In genomic region chr7:141337716-141338416, GRCm38 (mm10) we compare ENCODE assay signal across 10 mouse cellular contexts. TPM values are rescaled to one million over a fixed set of nuclear protein-coding genes. Genes with fewer than 3 reads are reported as not detected.
DNase-seq lines count a peak whose midpoint lies in the region; ATAC-seq lines count a peak whose summit lies in the region.
"Had no signal": no experiment of that assay in that cellular context is flagged by ENCODE, and none has a peak within 500 bp of the region (broad histone marks: within the 10 kb centered on the region; RNA-seq: fewer than 3 reads in every experiment).

No protein-coding gene starts in this region.

- H3K27ac ChIP-seq in hindbrain, embryonic 10.5 days = 0 out of 2 replicates have a peak overlapping the region, but pooled peaks have one; percentile 3
- H3K27ac ChIP-seq in hindbrain, embryonic 13.5 days = no peak overlapping the region
- H3K27ac ChIP-seq in embryonic facial prominence, embryonic 13.5 days = no peak overlapping the region
- no peak overlapping the region for H3K27ac ChIP-seq in lung, embryonic 16.5 days (ENCODE audit: low read length)
- no peak overlapping the region for H3K27ac ChIP-seq in midbrain, embryonic 10.5 days (replicated peaks)
- H3K27ac ChIP-seq: embryonic facial prominence, embryonic 12.5 days had no signal

- H3K27me3 ChIP-seq in hindbrain, embryonic 10.5 days (ENCODE audit: insufficient read depth, poor library complexity, severe bottlenecking) = peaks cover 45% of the 10 kb centered on the region
- peaks cover 34% of the 10 kb centered on the region for H3K27me3 ChIP-seq in hindbrain, embryonic 13.5 days
- H3K27me3 ChIP-seq in embryonic facial prominence, embryonic 13.5 days = peaks cover 15% of the 10 kb centered on the region
- no peaks in the 10 kb centered on the region; the same call in 1 of the 2 replicates for H3K27me3 ChIP-seq in lung, embryonic 16.5 days (ENCODE audit: control insufficient read depth, insufficient read depth, low read depth, low read length)
- peaks cover 33% of the 10 kb centered on the region for H3K27me3 ChIP-seq in midbrain, embryonic 10.5 days (ENCODE audit: low read depth, poor library complexity, severe bottlenecking)

- no peak overlapping the region for H3K9ac ChIP-seq in hindbrain, embryonic 13.5 days
- no peak overlapping the region for H3K9ac ChIP-seq in embryonic facial prominence, embryonic 13.5 days
- peak overlapping the region; percentile 63 for H3K9ac ChIP-seq in lung, embryonic 16.5 days (ENCODE audit: low read length)

- no peak overlapping the region for H3K4me3 ChIP-seq in hindbrain, embryonic 10.5 days
- H3K4me3 ChIP-seq in hindbrain, embryonic 13.5 days = no peak overlapping the region
- no peak overlapping the region for H3K4me3 ChIP-seq in embryonic facial prominence, embryonic 13.5 days
- H3K4me3 ChIP-seq in lung, embryonic 16.5 days (ENCODE audit: low read length) = peak overlapping the region; percentile 44
- H3K4me3 ChIP-seq in midbrain, embryonic 10.5 days = no peak overlapping the region

- no peak for ATAC-seq in hindbrain, embryonic 13.5 days (ENCODE audit: low FRiP score)
- ATAC-seq in embryonic facial prominence, embryonic 13.5 days (ENCODE audit: insufficient number of reproducible peaks, insufficient read depth, low FRiP score, low TSS enrichment, low read depth) = no peak
- ATAC-seq in lung, embryonic 16.5 days (ENCODE audit: low read depth) = no peak

- DNase-seq in hindbrain, embryonic 10.5 days (ENCODE audit: low spot score) = no peak
- peak; percentile 38 to 65 for DNase-seq in kidney, adult 8-10 months
- DNase-seq in urinary bladder, postnatal 14 days (ENCODE audit: low spot score) = no peak
- no peak for DNase-seq in gastrocnemius, adult 18-20 months (ENCODE audit: low spot score)
- DNase-seq in midbrain, embryonic 10.5 days (ENCODE audit: low spot score) = no peak

- peaks cover 34% of the 10 kb centered on the region for H3K36me3 ChIP-seq in hindbrain, embryonic 10.5 days
- H3K36me3 ChIP-seq in hindbrain, embryonic 13.5 days = peaks cover 30% of the 10 kb centered on the region
- peaks cover 21% of the 10 kb centered on the region for H3K36me3 ChIP-seq in embryonic facial prominence, embryonic 13.5 days
- peaks cover 10% of the 10 kb centered on the region for H3K36me3 ChIP-seq in lung, embryonic 16.5 days (ENCODE audit: control insufficient read depth, insufficient read depth, low read length)
- peaks cover 32% of the 10 kb centered on the region for H3K36me3 ChIP-seq in midbrain, embryonic 10.5 days

- H3K9me3 ChIP-seq in hindbrain, embryonic 10.5 days = no peaks in the 10 kb centered on the region
- no peaks in the 10 kb centered on the region for H3K9me3 ChIP-seq in hindbrain, embryonic 13.5 days
- H3K9me3 ChIP-seq in embryonic facial prominence, embryonic 13.5 days = no peaks in the 10 kb centered on the region
- no peaks in the 10 kb centered on the region for H3K9me3 ChIP-seq in lung, embryonic 16.5 days (ENCODE audit: control insufficient read depth, low read length)
- H3K9me3 ChIP-seq in midbrain, embryonic 10.5 days (replicated peaks) = no peaks in the 10 kb centered on the region
- H3K9me3 ChIP-seq: embryonic facial prominence, embryonic 12.5 days had no signal

- H3K4me2 ChIP-seq in hindbrain, embryonic 13.5 days = no peak overlapping the region
- peak overlapping the region; percentile 63; the same call in 1 of the 2 replicates for H3K4me2 ChIP-seq in embryonic facial prominence, embryonic 13.5 days
- H3K4me2 ChIP-seq in lung, embryonic 16.5 days (ENCODE audit: low read depth, low read length) = peak overlapping the region; percentile 46; the same call in 1 of the 2 replicates

- WGBS in hindbrain, embryonic 10.5 days = 77% methylated on average over 3 of the region's 3 CpGs
- WGBS in hindbrain, embryonic 13.5 days = 79% methylated on average over 3 of the region's 3 CpGs
- WGBS in embryonic facial prominence, embryonic 13.5 days = 76% methylated on average over 3 of the region's 3 CpGs
- 63% methylated on average over 3 of the region's 3 CpGs for WGBS in lung, embryonic 16.5 days
- 79% methylated on average over 3 of the region's 3 CpGs for WGBS in midbrain, embryonic 10.5 days

- peaks cover 32% of the 10 kb centered on the region for H3K4me1 ChIP-seq in hindbrain, embryonic 10.5 days (replicated peaks)
- H3K4me1 ChIP-seq in hindbrain, embryonic 13.5 days (replicated peaks) = peaks cover 10% of the 10 kb centered on the region
- H3K4me1 ChIP-seq in embryonic facial prominence, embryonic 13.5 days = peaks cover 19% of the 10 kb centered on the region
- H3K4me1 ChIP-seq in lung, embryonic 16.5 days (replicated peaks; ENCODE audit: control insufficient read depth, insufficient read depth, low read length) = peaks cover 18% of the 10 kb centered on the region
- H3K4me1 ChIP-seq in midbrain, embryonic 10.5 days = peaks cover 22% of the 10 kb centered on the region

RNA-seq across cellular contexts. Expression of gene Eps8l2, which starts 0.8 kb away (rescaled TPM):
- 6.7 and 6.8 TPM in 2 replicates for polyA plus RNA-seq in hindbrain, embryonic 10.5 days (2016; fragmentation: Nextera tagmentation; extraction: Ambion mirVana)
- 0.65 and 1.4 TPM in 2 replicates for polyA plus RNA-seq in hindbrain, embryonic 13.5 days (2015; fragmentation: Nextera tagmentation; extraction: Ambion mirVana)
- polyA plus RNA-seq in embryonic facial prominence, embryonic 13.5 days (2015; fragmentation: Nextera tagmentation; extraction: Ambion mirVana) = 12.1 and 13.1 TPM in 2 replicates
- polyA plus RNA-seq in lung, embryonic 16.5 days (2015; fragmentation: Nextera tagmentation; extraction: Ambion mirVana) = 37.4 and 42.6 TPM in 2 replicates
- 1 to 10 TPM; 1.1 to 2.3 TPM for total RNA-seq in gastrocnemius, adult 18-20 months (2021)
- polyA plus RNA-seq in midbrain, embryonic 10.5 days (2016; fragmentation: Nextera tagmentation; extraction: Ambion mirVana) = 3.4 and 3.8 TPM in 2 replicates

RNA-seq across cellular contexts. Expression of gene Tmem80, which starts 10.3 kb away (rescaled TPM):
- 53.7 and 57.8 TPM in 2 replicates for polyA plus RNA-seq in hindbrain, embryonic 10.5 days (2016; fragmentation: Nextera tagmentation; extraction: Ambion mirVana)
- polyA plus RNA-seq in hindbrain, embryonic 13.5 days (2015; fragmentation: Nextera tagmentation; extraction: Ambion mirVana) = 67.7 and 74.7 TPM in 2 replicates
- polyA plus RNA-seq in embryonic facial prominence, embryonic 13.5 days (2015; fragmentation: Nextera tagmentation; extraction: Ambion mirVana) = 57.7 and 58.0 TPM in 2 replicates
- 45.1 and 50.2 TPM in 2 replicates for polyA plus RNA-seq in lung, embryonic 16.5 days (2015; fragmentation: Nextera tagmentation; extraction: Ambion mirVana)
- 10 to 100 TPM; 13.7 to 13.9 TPM for total RNA-seq in gastrocnemius, adult 18-20 months (2021)
- polyA plus RNA-seq in midbrain, embryonic 10.5 days (2016; fragmentation: Nextera tagmentation; extraction: Ambion mirVana) = 52.2 and 58.1 TPM in 2 replicates

RNA-seq across cellular contexts. Expression of gene Deaf1, which starts 10.4 kb away (rescaled TPM):
- 56.8 and 71.6 TPM in 2 replicates for polyA plus RNA-seq in hindbrain, embryonic 10.5 days (2016; fragmentation: Nextera tagmentation; extraction: Ambion mirVana)
- polyA plus RNA-seq in hindbrain, embryonic 13.5 days (2015; fragmentation: Nextera tagmentation; extraction: Ambion mirVana) = 138 and 157 TPM in 2 replicates
- 81.1 and 83.3 TPM in 2 replicates for polyA plus RNA-seq in embryonic facial prominence, embryonic 13.5 days (2015; fragmentation: Nextera tagmentation; extraction: Ambion mirVana)
- polyA plus RNA-seq in lung, embryonic 16.5 days (2015; fragmentation: Nextera tagmentation; extraction: Ambion mirVana) = 52.7 and 53.6 TPM in 2 replicates
- total RNA-seq in gastrocnemius, adult 18-20 months (2021) = 10 to 100 TPM in 1 of 2 experiments, 1 to 10 TPM in 1; 8.9 to 13.2 TPM
- 57.4 and 67.2 TPM in 2 replicates for polyA plus RNA-seq in midbrain, embryonic 10.5 days (2016; fragmentation: Nextera tagmentation; extraction: Ambion mirVana)

RNA-seq across cellular contexts. Expression of gene Drd4, which starts 46.1 kb away (rescaled TPM):
- polyA plus RNA-seq in hindbrain, embryonic 10.5 days (2016; fragmentation: Nextera tagmentation; extraction: Ambion mirVana) = 0.34 and 0.35 TPM in 2 replicates
- polyA plus RNA-seq in hindbrain, embryonic 13.5 days (2015; fragmentation: Nextera tagmentation; extraction: Ambion mirVana) = 0.68 and 0.70 TPM in 2 replicates
- polyA plus RNA-seq in embryonic facial prominence, embryonic 13.5 days (2015; fragmentation: Nextera tagmentation; extraction: Ambion mirVana) = 1.3 and 1.7 TPM in 2 replicates
- 0.11 and 0.43 TPM in 2 replicates for polyA plus RNA-seq in lung, embryonic 16.5 days (2015; fragmentation: Nextera tagmentation; extraction: Ambion mirVana)
- not detected for total RNA-seq in gastrocnemius, adult 18-20 months (2021)
- polyA plus RNA-seq in midbrain, embryonic 10.5 days (2016; fragmentation: Nextera tagmentation; extraction: Ambion mirVana) = 0.32 and 0.62 TPM in 2 replicates
- total RNA-seq: gastrocnemius, adult 8-10 months had no signal

RNA-seq across cellular contexts. Expression of gene Taldo1, which starts 54.1 kb away (rescaled TPM):
- polyA plus RNA-seq in hindbrain, embryonic 10.5 days (2016; fragmentation: Nextera tagmentation; extraction: Ambion mirVana) = 336 and 378 TPM in 2 replicates
- polyA plus RNA-seq in hindbrain, embryonic 13.5 days (2015; fragmentation: Nextera tagmentation; extraction: Ambion mirVana) = 333 and 346 TPM in 2 replicates
- 268 and 277 TPM in 2 replicates for polyA plus RNA-seq in embryonic facial prominence, embryonic 13.5 days (2015; fragmentation: Nextera tagmentation; extraction: Ambion mirVana)
- 279 and 283 TPM in 2 replicates for polyA plus RNA-seq in lung, embryonic 16.5 days (2015; fragmentation: Nextera tagmentation; extraction: Ambion mirVana)
- 10 to 100 TPM; 84.5 to 85.6 TPM for total RNA-seq in gastrocnemius, adult 18-20 months (2021)
- 339 and 342 TPM in 2 replicates for polyA plus RNA-seq in midbrain, embryonic 10.5 days (2016; fragmentation: Nextera tagmentation; extraction: Ambion mirVana)

Comparison
In these comparisons a context has a peak if more than half of its experiments do, and no peak if none do; other contexts are left out.
1. DNase-seq: peak in kidney, adult 8-10 months (2 of 2); none in hindbrain, embryonic 10.5 days (single experiment), urinary bladder, postnatal 14 days (single experiment), gastrocnemius, adult 18-20 months (single experiment) and midbrain, embryonic 10.5 days (single experiment).